Mouse (Mus musculus) hindbrain, embryonic 16.5 days (tissue): ENCODE data around the gene Gm21954. TPM values are rescaled to one million over a fixed set of nuclear protein-coding genes. Genes with fewer than 3 reads are reported as not detected.
A peak's percentile ranks its signal among the peaks of the same experiment; 100 is the strongest.

ENCODE experiments used
- ATAC-seq: fragments of 200-750 bp; cut with Nextera tagmentation; 2 replicates; pipeline ENCODE4 v1.8.0; 2017; ENCODE audit warnings: moderate TSS enrichment, moderate library complexity
- H3K27ac ChIP-seq: fragments of 300-500 bp; sonication (generic); 2 replicates; pipeline ENCODE4 v1.5.1; 2014; ENCODE audit warnings: low read depth, mild to moderate bottlenecking, control low read depth, low read length, moderate library complexity
- H3K27me3 ChIP-seq: fragments of 300-500 bp; sonication (generic); replicated peaks from 2 replicates; pipeline ENCODE4 v1.6.1; 2014; ENCODE audit warnings: low read length; ENCODE audit not compliant: control insufficient read depth, insufficient read depth
- H3K36me3 ChIP-seq: fragments of 300-500 bp; sonication (generic); 2 replicates; pipeline ENCODE4 v1.6.1; 2014; ENCODE audit warnings: mild to moderate bottlenecking, low read length, moderate library complexity, mixed read lengths; ENCODE audit not compliant: control insufficient read depth, insufficient read depth
- H3K4me1 ChIP-seq: fragments of 300-500 bp; sonication (generic); 2 replicates; pipeline ENCODE4 v1.6.1; 2014; ENCODE audit warnings: low read depth, low read length; ENCODE audit not compliant: control insufficient read depth, insufficient read depth
- H3K4me2 ChIP-seq: fragments of 300-500 bp; sonication (generic); 2 replicates; pipeline ENCODE4 v1.6.1; 2014; ENCODE audit warnings: mild to moderate bottlenecking, low read length, control low read depth, moderate library complexity
- H3K4me3 ChIP-seq: fragments of 300-500 bp; sonication (generic); 2 replicates; pipeline ENCODE4 v1.5.1; 2014; ENCODE audit warnings: mild to moderate bottlenecking, low read length, control low read depth, moderate library complexity
- H3K9ac ChIP-seq: fragments of 300-500 bp; sonication (generic); 2 replicates; pipeline ENCODE4 v1.6.1; 2014; ENCODE audit warnings: low read depth, mild to moderate bottlenecking, control low read depth, low read length, moderate library complexity
- H3K9me3 ChIP-seq: fragments of 300-500 bp; sonication (generic); 2 replicates; pipeline ENCODE4 v1.6.1; 2014; ENCODE audit warnings: mild to moderate bottlenecking, low read length, moderate library complexity; ENCODE audit not compliant: control insufficient read depth
- WGBS: fragments of 180-500 bp; shearing (Covaris S2); extraction: QIAGEN DNeasy Blood & Tissue Kit; methylation state at CpG from one replicate; pipeline ENCODE4 v1.1.7; 2014; 5-methylcytosine and 5-hydroxymethylcytosine counted together
- polyA plus RNA-seq: library from polyadenylated mRNA; unstranded; fragments of >200 nt; fragmentation: Nextera tagmentation; extraction: Ambion mirVana; gene quantifications from 2 replicates; pipeline ENCODE4 v1.2.1, GENCODE M21; 2015

Gene Gm21954
- polyA plus RNA-seq, 1 experiment from 2014 or later = not detected

GRCm38 (mm10) chr3:55438824-55439446 lies 33.1 kb downstream of the Gm21954 start:
- WGBS = 72% methylated on average over 7 of the region's 7 CpGs
- ATAC-seq = 0 out of 2 replicates have a peak, but pooled peaks have one; percentile 19
- no peaks in the 10 kb centered on the region for H3K36me3 ChIP-seq
- H3K9me3 ChIP-seq = no peaks in the 10 kb centered on the region
- H3K27ac ChIP-seq = 0 out of 2 replicates have a peak overlapping the region, but pooled peaks have one; percentile 4
- H3K4me2 ChIP-seq = no peak overlapping the region
- H3K4me3 ChIP-seq = no peak overlapping the region
- peaks cover 3% of the 10 kb centered on the region for H3K4me1 ChIP-seq
- no peaks in the 10 kb centered on the region for H3K27me3 ChIP-seq
- no peak overlapping the region for H3K9ac ChIP-seq

- H3K4me3 ChIP-seq = no peak overlapping the region
- H3K9me3 ChIP-seq = no peaks in the 10 kb centered on the region
- H3K36me3 ChIP-seq = no peaks in the 10 kb centered on the region
- H3K27me3 ChIP-seq = no peaks in the 10 kb centered on the region
- no peak overlapping the region for H3K4me2 ChIP-seq
- ATAC-seq = no peak
- WGBS = 54% methylated on average over 1 of the region's 1 CpGs
- no peak overlapping the region for H3K9ac ChIP-seq
- H3K4me1 ChIP-seq = peaks cover 4% of the 10 kb centered on the region; the same call in 1 of the 2 replicates
- no peak overlapping the region for H3K27ac ChIP-seq
These were observed 37.7 kb downstream of the Gm21954 start for GRCm38 (mm10) chr3:55434276-55434675.

GRCm38 (mm10) chr3:55431223-55431622 lies 40.8 kb downstream of the Gm21954 start:
- ATAC-seq = no peak
- 80% methylated on average over 3 of the region's 3 CpGs for WGBS
- Histone ChIP-seq H3K9ac (no peak overlapping the region), H3K27ac (no peak overlapping the region), H3K4me2 (no peak overlapping the region), H3K4me3 (no peak overlapping the region), H3K4me1 (peaks cover 4% of the 10 kb centered on the region; the same call in 1 of the 2 replicates), H3K9me3 (no peaks in the 10 kb centered on the region), H3K36me3 (no peaks in the 10 kb centered on the region), H3K27me3 (no peaks in the 10 kb centered on the region)

GRCm38 (mm10) chr3:55430022-55430549 lies 41.9 kb downstream of the Gm21954 start:
- Histone ChIP-seq H3K4me3 (no peak overlapping the region), H3K9me3 (no peaks in the 10 kb centered on the region), H3K27me3 (no peaks in the 10 kb centered on the region), H3K4me2 (no peak overlapping the region), H3K9ac (no peak overlapping the region), H3K36me3 (no peaks in the 10 kb centered on the region), H3K27ac (no peak overlapping the region), H3K4me1 (peaks cover 4% of the 10 kb centered on the region; the same call in 1 of the 2 replicates)
- WGBS = 80% methylated on average over 2 of the region's 2 CpGs
- ATAC-seq = no peak

- Histone ChIP-seq H3K4me1 (peaks cover 22% of the 10 kb centered on the region), H3K9ac (no peak overlapping the region; the same call in 1 of the 2 replicates), H3K36me3 (no peaks in the 10 kb centered on the region), H3K27me3 (no peaks in the 10 kb centered on the region), H3K27ac (peak overlapping the region; percentile 81), H3K4me2 (peak overlapping the region; percentile 43), H3K9me3 (no peaks in the 10 kb centered on the region), H3K4me3 (peak overlapping the region; percentile 19; the same call in 1 of the 2 replicates)
- WGBS = 8% methylated on average over 11 of the region's 11 CpGs
- peak; percentile 94 for ATAC-seq
These were observed 48.2 kb downstream of the Gm21954 start for GRCm38 (mm10) chr3:55423640-55424397.

- 47% methylated on average over 8 of the region's 8 CpGs for WGBS
These were observed 51.5 kb downstream of the Gm21954 start for GRCm38 (mm10) chr3:55420436-55421083.

GRCm38 (mm10) chr3:55419334-55419733 lies 52.7 kb downstream of the Gm21954 start:
- Histone ChIP-seq H3K4me2 (no peak overlapping the region), H3K36me3 (no peaks in the 10 kb centered on the region), H3K4me3 (no peak overlapping the region), H3K9ac (no peak overlapping the region), H3K27ac (no peak overlapping the region), H3K4me1 (peaks cover 33% of the 10 kb centered on the region), H3K27me3 (no peaks in the 10 kb centered on the region), H3K9me3 (no peaks in the 10 kb centered on the region)
- WGBS = 21% methylated on average over 3 of the region's 3 CpGs
- no peak for ATAC-seq

More at GRCm38 (mm10) chr3:55420436-55421083, 51.5 kb downstream of the Gm21954 start:
- no peaks in the 10 kb centered on the region for H3K9me3 ChIP-seq
- no peak for ATAC-seq
- H3K27me3 ChIP-seq = no peaks in the 10 kb centered on the region
- no peak overlapping the region for H3K4me3 ChIP-seq
- no peak overlapping the region for H3K27ac ChIP-seq
- no peak overlapping the region for H3K9ac ChIP-seq
- H3K4me2 ChIP-seq = no peak overlapping the region
- H3K36me3 ChIP-seq = no peaks in the 10 kb centered on the region
- peaks cover 29% of the 10 kb centered on the region for H3K4me1 ChIP-seq

GRCm38 (mm10) chr3:55418845-55419244 lies 53.2 kb downstream of the Gm21954 start:
- H3K9me3 ChIP-seq = no peaks in the 10 kb centered on the region
- no peaks in the 10 kb centered on the region for H3K27me3 ChIP-seq
- H3K27ac ChIP-seq = no peak overlapping the region
- no peak overlapping the region for H3K4me3 ChIP-seq
- H3K36me3 ChIP-seq = no peaks in the 10 kb centered on the region
- no peak for ATAC-seq
- 62% methylated on average over 6 of the region's 6 CpGs for WGBS
- H3K9ac ChIP-seq = no peak overlapping the region
- no peak overlapping the region for H3K4me2 ChIP-seq
- H3K4me1 ChIP-seq = peaks cover 29% of the 10 kb centered on the region

GRCm38 (mm10) chr3:55415527-55415950 lies 56.5 kb downstream of the Gm21954 start:
- peak; percentile 82 for ATAC-seq
- no peaks in the 10 kb centered on the region for H3K9me3 ChIP-seq
- peak overlapping the region; percentile 91 for H3K27ac ChIP-seq
- peak overlapping the region; percentile 51 for H3K4me2 ChIP-seq
- no peaks in the 10 kb centered on the region for H3K27me3 ChIP-seq
- H3K9ac ChIP-seq = peak overlapping the region; percentile 57
- 5% methylated on average over 14 of the region's 14 CpGs for WGBS
- H3K4me3 ChIP-seq = no peak overlapping the region
- no peaks in the 10 kb centered on the region for H3K36me3 ChIP-seq
- peaks cover 17% of the 10 kb centered on the region for H3K4me1 ChIP-seq
